Mouse (Mus musculus) left cerebral cortex, adult 8-10 months (tissue): ENCODE measurements around the gene Gls2. TPM values are rescaled to one million over a fixed set of nuclear protein-coding genes. Genes with fewer than 3 reads are reported as not detected.
A peak's percentile ranks its signal among the peaks of the same experiment; 100 is the strongest.
"Not testable (repeated sequence)": the region's sequence is repeated elsewhere in the genome, so short reads cannot be mapped to it uniquely, and the experiment has no call there.

ENCODE experiments used
- DNase-seq, 2 experiments: peaks; one replicate each; pipeline ENCODE4 v3.0.0; 2022; ENCODE audit warnings: low spot score in 2 of 2
- total RNA-seq, 4 experiments: library from RNA; stranded (reverse); gene quantifications; 2 replicates each; pipeline ENCODE4 v1.2.4; 2022

The Gls2 gene
- total RNA-seq, 4 experiments from 2014 or later, result 32.6 to 36.0 (median 34.0) TPM

DNA sequence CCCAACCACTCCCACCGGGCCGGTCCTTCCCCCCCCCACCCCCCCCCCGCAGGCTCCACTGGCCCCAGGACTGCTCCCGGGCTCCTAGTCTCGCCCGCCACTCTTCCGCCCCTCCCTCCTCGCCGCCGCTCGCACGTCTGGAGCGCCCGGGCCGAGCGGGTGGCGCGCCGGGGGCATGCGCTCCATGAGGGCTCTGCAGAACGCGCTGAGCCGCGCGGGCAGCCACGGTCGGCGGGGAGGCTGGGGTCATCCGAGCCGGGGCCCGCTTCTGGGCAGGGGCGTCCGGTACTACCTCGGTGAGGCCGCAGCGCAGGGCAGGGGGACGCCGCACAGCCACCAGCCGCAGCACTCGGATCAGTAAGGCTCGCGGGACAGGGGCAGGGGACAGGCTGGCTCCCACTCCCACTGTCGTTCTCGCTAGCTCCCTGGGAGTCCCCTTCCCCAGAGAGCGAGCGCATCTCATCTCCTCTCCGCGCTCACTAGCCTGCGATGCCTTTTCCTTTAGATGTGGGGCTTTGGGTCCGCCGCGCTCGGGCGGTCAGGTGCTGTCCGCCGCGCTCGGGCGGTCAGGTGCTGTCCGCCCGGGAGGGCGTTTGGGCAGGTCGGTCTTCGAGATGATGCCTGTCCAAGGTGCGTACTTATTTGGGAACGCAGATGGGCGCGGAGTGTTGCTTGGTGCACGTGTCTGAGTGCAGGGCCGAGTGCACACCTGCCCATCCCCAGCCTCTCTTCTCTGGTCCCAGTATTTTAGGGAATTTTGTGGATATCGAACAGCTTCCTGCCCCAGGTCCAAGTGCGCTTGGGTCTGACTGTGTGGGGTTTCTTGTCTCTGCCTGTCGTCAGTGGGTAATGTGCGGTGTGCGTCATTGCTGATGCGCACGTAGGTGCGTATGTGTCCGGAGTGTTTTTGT, 549 bp downstream of the Gls2 start:
- DNase-seq, result peak; percentile 59

DNA sequence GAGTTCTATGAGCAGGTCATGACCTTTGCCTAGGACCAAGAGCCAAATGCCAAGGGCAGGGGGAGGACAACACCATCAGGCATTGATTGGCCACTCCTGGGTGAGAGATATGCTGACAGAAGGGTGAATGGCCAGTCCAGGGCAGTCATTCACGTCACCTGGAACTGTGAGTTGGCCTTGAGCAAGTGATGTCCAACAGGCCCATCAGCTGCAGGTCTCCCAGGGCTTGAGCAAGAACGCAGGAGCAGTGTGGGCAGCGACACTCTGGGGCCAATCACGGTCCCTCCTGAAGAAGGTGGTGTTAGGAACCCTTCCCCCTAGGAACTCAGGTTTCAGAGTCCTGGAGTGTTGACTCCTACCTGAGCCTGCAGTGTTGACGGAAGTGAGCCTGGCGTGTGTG, 7.6 kb downstream of the Gls2 start:
- no peak for DNase-seq

- no peak for DNase-seq
Observed at GRCm38 (mm10) chr10:128204941-128205340, 10.7 kb downstream of the Gls2 start.

DNA sequence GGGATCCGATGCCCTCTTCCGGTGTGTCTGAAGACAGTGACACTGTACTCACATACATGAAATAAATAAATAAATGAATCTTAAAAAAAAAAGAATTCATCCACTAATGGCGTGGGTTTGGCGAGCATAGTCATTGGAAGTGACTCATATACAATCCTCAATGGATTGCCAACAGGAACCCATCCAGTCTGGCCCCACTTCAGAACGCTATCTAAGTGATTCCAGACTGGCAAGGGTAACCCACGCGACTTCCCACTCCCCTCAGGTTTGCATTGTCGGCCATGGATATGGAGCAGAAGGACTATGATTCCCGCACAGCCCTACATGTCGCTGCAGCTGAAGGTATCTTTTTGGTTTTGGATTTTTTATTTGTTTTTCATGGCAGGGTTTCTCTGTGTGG, 14.1 kb downstream of the Gls2 start:
- DNase-seq, result no peak

DNA sequence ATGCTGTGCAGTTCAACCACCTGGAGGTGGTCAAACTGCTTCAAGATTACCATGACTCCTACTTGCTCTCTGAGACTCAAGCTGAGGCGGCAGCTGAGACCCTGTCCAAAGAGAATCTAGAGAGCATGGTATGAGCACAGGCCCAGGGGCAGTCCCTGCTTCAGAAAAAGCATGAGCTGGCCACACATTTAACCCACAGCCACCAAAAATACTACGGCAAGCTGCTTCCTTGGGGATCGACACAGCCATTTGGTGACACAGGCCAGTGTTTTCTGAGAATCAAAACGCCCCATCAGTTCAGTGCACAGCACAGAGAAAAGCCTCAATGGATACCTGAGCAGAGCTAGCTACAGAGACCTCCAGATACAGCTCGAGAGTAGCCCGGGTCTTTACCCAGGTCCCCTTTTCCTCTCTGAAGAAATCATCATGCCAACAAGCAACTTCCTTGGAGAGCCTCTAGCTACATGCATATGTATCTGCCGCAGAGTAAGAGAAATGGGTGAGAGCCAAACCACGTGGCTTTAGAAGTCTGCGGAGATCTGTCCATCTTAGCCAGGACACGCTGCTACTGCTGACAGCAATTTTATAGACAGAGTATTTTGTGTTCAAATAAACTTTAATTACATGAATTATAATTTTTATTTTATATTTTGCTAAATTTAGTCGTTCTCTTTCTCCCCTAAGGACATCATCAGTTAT, 15.2 kb downstream of the Gls2 start:
- no peak for DNase-seq

DNA sequence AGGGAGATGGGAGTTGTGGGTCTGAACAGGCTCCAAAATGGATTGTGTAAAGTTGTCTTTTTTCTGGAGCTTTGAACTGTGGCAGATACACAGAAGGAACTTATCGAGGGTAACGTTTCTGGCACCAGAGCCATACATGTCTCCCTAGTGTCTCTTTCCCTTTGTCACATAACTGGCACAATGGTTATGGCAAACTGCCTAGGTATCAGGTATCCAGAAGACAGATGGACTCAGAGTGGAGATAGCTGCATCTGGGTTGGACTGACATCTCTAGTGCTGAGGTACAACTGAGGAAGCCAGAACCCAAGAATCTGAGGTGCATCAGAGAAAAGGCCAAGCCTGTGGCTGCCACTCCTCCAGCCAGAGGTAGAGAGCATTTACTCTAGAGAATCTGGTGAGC, 15.9 kb downstream of the Gls2 start:
- no peak for DNase-seq

- DNase-seq, result no peak
Observed at GRCm38 (mm10) chr10:128210954-128211353, 16.7 kb downstream of the Gls2 start.

DNA sequence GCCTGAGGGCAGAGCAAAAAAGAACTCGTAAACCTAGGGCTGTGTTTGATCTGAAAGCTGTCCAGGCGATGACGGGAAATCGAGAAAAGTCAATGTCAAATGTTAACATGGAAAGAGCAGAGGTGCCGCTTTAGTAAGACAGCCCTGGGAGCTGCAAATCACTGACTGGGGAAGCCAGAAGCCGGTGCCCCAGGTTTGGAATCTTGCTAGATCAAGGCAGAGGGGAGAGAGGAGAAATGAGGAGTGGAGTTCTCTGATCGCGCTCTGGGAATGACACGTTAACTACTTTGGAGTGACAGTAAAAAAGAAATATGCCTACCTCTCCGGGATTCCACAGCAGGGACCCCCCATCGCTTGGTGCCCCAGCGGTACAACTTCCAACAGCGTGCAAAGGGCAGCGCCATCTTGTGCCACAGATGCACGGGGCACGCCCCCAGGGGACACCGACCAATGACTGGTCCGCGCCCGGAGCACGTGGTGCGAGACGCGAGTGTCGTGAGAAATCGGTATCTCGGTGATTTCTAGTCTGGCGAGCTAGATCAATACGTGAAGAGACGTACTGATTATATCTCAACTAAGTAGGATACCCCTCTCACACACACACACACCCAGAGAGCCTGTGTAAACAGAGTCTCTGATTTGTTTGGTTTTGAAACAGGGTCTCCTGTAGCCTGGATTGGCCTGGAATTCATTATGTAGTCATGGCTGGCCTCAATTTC, 17.3 kb downstream of the Gls2 start, which contains the start of gene Spryd4:
Spryd4 (minus strand) TSS at position 418 of the 719 bp plus-strand sequence.
- peak; percentile 82 to 89 for DNase-seq

GRCm38 (mm10) chr10:128212148-128212547, 17.9 kb downstream of the Gls2 start:
- DNase-seq, result no peak

DNA sequence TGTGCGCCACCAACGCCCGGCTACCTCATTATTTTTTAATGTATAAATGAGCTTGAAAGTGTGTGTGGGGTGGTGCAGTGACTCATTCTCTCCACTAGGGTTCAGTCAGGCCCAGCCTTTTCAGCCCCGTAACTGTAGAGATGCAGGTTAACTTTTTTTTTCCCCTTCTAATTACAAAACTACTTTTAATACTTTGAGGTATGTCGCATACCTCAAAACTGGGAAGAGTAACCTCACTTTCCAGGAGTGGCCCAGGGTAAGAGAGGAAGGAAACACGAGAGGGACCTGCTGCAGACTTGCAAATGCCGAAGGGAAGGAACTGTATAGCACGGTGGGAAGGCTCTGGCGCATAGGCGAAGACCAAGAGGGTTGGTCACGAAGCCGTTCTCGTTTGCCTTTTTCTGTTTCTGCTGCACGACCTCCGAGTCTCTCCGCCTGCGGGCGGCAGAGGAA, 18.6 kb downstream of the Gls2 start:
- DNase-seq, result peak; percentile 34 to 44

GRCm38 (mm10) chr10:128214112-128214511, 19.9 kb downstream of the Gls2 start:
- DNase-seq, result not testable (repeated sequence)

DNA sequence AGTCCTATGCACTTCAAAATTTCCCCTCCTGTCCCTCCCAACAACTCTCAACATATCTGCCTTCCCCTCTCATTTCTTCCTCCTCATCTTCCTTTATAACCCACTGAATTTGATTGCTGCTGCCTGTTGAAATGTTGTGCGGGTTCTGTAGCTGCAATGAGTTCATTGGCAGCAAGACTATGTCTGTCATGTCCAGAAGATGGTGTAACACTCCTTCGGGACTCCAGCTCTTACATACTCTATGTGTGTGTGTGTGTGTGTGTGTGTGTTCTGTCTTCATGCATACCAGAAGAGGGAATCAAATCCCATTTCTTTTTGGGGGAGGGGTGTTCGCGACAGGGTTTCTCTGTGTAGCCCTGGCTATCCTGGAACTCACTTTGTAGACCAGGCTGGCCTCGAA, 20.7 kb downstream of the Gls2 start:
- no peak for DNase-seq

- DNase-seq, result no peak
Observed at GRCm38 (mm10) chr10:128218387-128219117, 24.3 kb downstream of the Gls2 start.

- DNase-seq, result no peak
Observed at GRCm38 (mm10) chr10:128221533-128222286, 27.5 kb downstream of the Gls2 start.

DNA sequence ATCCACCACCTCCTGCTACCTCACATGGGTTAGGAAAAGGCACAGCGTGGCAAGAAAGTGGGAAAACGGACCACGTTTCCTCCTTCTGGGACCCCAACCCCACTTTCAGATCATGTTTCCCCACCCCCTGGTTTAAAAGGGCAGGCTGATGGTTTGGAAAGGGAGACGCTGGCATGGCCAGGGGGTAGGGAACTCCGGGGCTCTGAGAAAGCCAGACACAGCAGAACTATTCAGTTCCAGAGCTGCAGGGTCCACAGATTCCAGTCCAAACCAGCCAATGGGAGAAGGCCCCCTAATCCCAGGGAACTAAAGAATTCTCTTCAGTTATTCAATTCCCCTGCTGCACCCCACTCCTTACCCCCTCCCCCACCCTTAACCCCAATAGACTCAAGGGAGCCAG, 30.8 kb downstream of the Gls2 start:
- DNase-seq, result no peak

- DNase-seq, result no peak
Observed at GRCm38 (mm10) chr10:128225538-128225937, 31.3 kb downstream of the Gls2 start, which contains the start of gene Mip. TSS of gene Mip (plus strand) at chr10:128225838.

DNA sequence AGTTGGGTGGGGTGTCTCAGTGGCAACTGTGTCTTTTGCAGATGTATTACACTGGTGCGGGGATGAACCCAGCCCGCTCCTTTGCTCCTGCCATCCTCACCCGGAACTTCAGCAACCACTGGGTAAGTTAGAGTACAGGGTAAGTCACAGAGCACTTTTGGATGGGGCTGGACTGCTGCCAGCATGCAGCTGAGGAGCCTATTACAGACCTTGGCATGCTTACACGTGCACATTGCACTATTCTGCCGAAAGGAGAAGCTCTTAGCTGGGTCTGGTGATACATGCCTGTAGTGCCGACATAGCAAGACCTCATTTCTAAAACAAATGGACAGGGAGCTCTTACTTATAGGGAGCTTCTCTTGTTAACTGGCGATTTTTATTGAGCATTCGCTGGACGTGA, 33.3 kb downstream of the Gls2 start:
- no peak for DNase-seq

DNA sequence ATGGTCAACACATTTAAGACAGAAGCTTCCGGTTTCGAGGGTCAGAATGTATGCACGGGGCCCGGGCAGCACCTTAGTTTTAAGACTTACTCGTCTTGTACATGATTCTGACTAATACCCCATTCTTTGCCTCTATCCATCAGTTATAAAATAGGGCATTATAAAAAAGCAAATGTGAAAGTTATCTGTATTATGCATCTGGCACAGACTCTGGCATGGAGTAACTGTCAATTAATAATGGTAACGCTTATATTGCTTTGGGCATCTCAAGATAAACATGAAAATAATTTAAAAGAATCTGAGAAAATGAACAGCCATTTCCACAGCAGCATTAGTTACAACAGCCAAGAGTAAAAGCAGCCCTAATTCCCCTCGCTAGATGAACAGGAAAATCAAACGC, 33.8 kb downstream of the Gls2 start:
- no peak for DNase-seq

DNA sequence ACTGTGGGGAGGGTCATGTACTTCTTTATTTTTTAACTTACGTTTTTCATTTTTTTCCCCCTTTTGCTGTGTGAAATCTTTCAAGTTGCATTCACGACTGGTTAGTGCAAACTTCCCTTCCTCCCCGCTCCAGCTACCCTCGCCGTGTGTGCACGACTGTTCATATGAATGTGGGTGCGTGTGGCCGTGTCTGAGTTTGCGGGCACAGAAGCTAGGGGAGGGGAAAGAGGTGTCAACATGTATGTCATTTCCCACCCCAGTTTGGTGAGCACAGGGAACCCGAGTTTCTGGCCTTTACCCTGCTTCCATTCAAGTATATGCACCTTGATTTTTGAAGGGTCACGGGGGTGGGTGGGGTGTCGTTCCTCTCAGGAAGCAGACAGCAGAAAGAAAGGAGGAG, 36.3 kb downstream of the Gls2 start:
- DNase-seq, result no peak

- no peak for DNase-seq
Observed at GRCm38 (mm10) chr10:128231146-128231545, 36.9 kb downstream of the Gls2 start.
